Mouse (Mus musculus) olfactory bulb, adult 2 months (tissue): ENCODE measurements around the gene Ear14.
"Not testable (repeated sequence)": the region's sequence is repeated elsewhere in the genome, so short reads cannot be mapped to it uniquely, and the experiment has no call there.

Source experiments
- CTCF ChIP-seq: fragments of 200-500 bp; IDR thresholded peaks from 2 replicates; pipeline ENCODE4 v1.5.1; 2012; ENCODE audit warnings: low read depth, mild to moderate bottlenecking, low read length, moderate library complexity; ENCODE audit not compliant: insufficient read depth
- POLR2A ChIP-seq: fragments of 200-500 bp; IDR thresholded peaks from 2 replicates; pipeline ENCODE4 v1.6.1; 2012; ENCODE audit warnings: mild to moderate bottlenecking, low read depth, low read length, moderate library complexity; ENCODE audit not compliant: insufficient read depth

DNA sequence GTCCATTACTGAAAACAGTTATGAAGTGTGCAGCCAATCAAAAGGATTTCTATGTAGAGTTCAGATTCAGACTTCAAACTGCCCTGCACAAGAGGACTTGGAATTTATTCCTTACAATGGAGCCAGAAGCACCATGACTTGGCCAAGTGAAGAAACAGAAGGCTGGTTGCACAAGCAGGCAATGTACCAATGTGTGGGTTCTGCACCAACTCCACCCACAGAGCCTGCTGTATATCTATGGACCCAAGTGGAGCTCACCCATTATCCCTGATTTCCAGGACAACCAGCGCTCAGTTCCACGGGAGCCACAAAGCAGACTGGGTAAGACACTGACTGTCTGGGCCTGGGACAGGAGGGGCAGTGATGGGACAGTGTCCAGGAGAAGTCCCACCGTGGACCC, 41.2 kb upstream of the Ear14 start, which contains the start of gene Rnase2b:
- not testable (repeated sequence) for TF ChIP-seq CTCF, POLR2A
